Mouse (Mus musculus): ENCODE data around the gene Acvr1c. TPM values are rescaled to one million over a fixed set of nuclear protein-coding genes. Genes with fewer than 3 reads are reported as not detected.

The Acvr1c gene
- polyA plus RNA-seq, 1 experiment from 2014 or later = 0.24 TPM

- 71% methylated on average over 4 of the region's 4 CpGs for WGBS
- no peak for DNase-seq (ENCODE audit: low spot score)
- no peaks in the 10 kb centered on the region for H3K9me3 ChIP-seq (ENCODE audit: control insufficient read depth, low read length)
- no peak overlapping the region for H3K9ac ChIP-seq (ENCODE audit: low read depth, low read length)
- no peaks in the 10 kb centered on the region for H3K4me1 ChIP-seq (ENCODE audit: control insufficient read depth, insufficient read depth, low read length)
- no peak overlapping the region for H3K4me3 ChIP-seq (ENCODE audit: low read depth, low read length)
- ATAC-seq (ENCODE audit: low read depth) = no peak
- H3K36me3 ChIP-seq (ENCODE audit: control insufficient read depth, insufficient read depth, low read length) = no peaks in the 10 kb centered on the region
- H3K27ac ChIP-seq (replicated peaks; ENCODE audit: low read depth, low read length) = no peak overlapping the region
- H3K4me2 ChIP-seq (ENCODE audit: low read depth, low read length) = no peak overlapping the region
- no peaks in the 10 kb centered on the region for H3K27me3 ChIP-seq (replicated peaks; ENCODE audit: control insufficient read depth, insufficient read depth, low read length)
These were observed 117.1 kb downstream of the Acvr1c start for GRCm38 (mm10) chr2:58240639-58241038.

- no peak for DNase-seq (ENCODE audit: low spot score)
- ATAC-seq (ENCODE audit: low read depth) = no peak
- Histone ChIP-seq H3K9ac (ENCODE audit: low read depth, low read length) (no peak overlapping the region), H3K36me3 (ENCODE audit: control insufficient read depth, insufficient read depth, low read length) (no peaks in the 10 kb centered on the region), H3K9me3 (ENCODE audit: control insufficient read depth, low read length) (no peaks in the 10 kb centered on the region), H3K4me1 (ENCODE audit: control insufficient read depth, insufficient read depth, low read length) (no peaks in the 10 kb centered on the region), H3K27ac (replicated peaks; ENCODE audit: low read depth, low read length) (no peak overlapping the region), H3K27me3 (replicated peaks; ENCODE audit: control insufficient read depth, insufficient read depth, low read length) (no peaks in the 10 kb centered on the region), H3K4me3 (ENCODE audit: low read depth, low read length) (no peak overlapping the region), H3K4me2 (ENCODE audit: low read depth, low read length) (no peak overlapping the region)
- 65% methylated on average over 2 of the region's 2 CpGs for WGBS
These were observed 120.2 kb downstream of the Acvr1c start for GRCm38 (mm10) chr2:58237487-58237886.

Other genes with a start within 250 kb of the Acvr1c start
- gene Cytip, start 162.4 kb downstream of the Acvr1c start, polyA plus RNA-seq (2014; fragmentation: Nextera tagmentation; extraction: Ambion mirVana) = 1.8 and 3.2 TPM in 2 replicates
- gene Gm17409, start 112.2 kb upstream of the Acvr1c start, polyA plus RNA-seq (2014; fragmentation: Nextera tagmentation; extraction: Ambion mirVana) = not detected in 2 replicates
- 14.7 and 15.0 TPM in 2 replicates for gene Acvr1, start 209.3 kb upstream of the Acvr1c start, polyA plus RNA-seq (2014; fragmentation: Nextera tagmentation; extraction: Ambion mirVana)
- 8.5 and 8.7 TPM in 2 replicates for gene Upp2, start 209.4 kb upstream of the Acvr1c start, polyA plus RNA-seq (2014; fragmentation: Nextera tagmentation; extraction: Ambion mirVana)

All from embryonic facial prominence, embryonic 14.5 days (tissue).